Mouse (Mus musculus) stomach, embryonic 16.5 days (tissue): ENCODE data around the gene Stag3. TPM values are rescaled to one million over a fixed set of nuclear protein-coding genes. Genes with fewer than 3 reads are reported as not detected.
A peak's percentile ranks its signal among the peaks of the same experiment; 100 is the strongest.

Experiments used
- ATAC-seq: fragments of 200-750 bp; cut with Nextera tagmentation; 2 replicates; pipeline ENCODE4 v1.8.0; 2017; ENCODE audit warnings: moderate number of reproducible peaks, moderate TSS enrichment; ENCODE audit not compliant: insufficient read depth, low FRiP score
- H3K27ac ChIP-seq: fragments of 300-500 bp; sonication (generic); 2 replicates; pipeline ENCODE4 v1.5.1; 2014; ENCODE audit warnings: low read length
- H3K27me3 ChIP-seq: fragments of 300-500 bp; sonication (generic); 2 replicates; pipeline ENCODE4 v1.6.1; 2014; ENCODE audit warnings: low read length, control low read depth, mixed read lengths; ENCODE audit not compliant: control insufficient read depth, insufficient read depth
- H3K36me3 ChIP-seq: fragments of 300-500 bp; sonication (generic); 2 replicates; pipeline ENCODE4 v1.6.1; 2014; ENCODE audit warnings: low read length; ENCODE audit not compliant: control insufficient read depth, insufficient read depth
- H3K4me1 ChIP-seq: fragments of 300-500 bp; sonication (generic); 2 replicates; pipeline ENCODE4 v1.6.1; 2014; ENCODE audit warnings: low read length, control low read depth, mixed read lengths; ENCODE audit not compliant: control insufficient read depth, insufficient read depth
- H3K4me2 ChIP-seq: fragments of 300-500 bp; sonication (generic); 2 replicates; pipeline ENCODE4 v1.6.1; 2014; ENCODE audit warnings: low read depth, low read length, mixed read lengths
- H3K4me3 ChIP-seq: fragments of 300-500 bp; sonication (generic); replicated peaks from 2 replicates; pipeline ENCODE4 v1.5.1; 2014; ENCODE audit warnings: mild to moderate bottlenecking, low read length
- H3K9ac ChIP-seq: fragments of 300-500 bp; sonication (generic); 2 replicates; pipeline ENCODE4 v1.6.1; 2014; ENCODE audit warnings: low read length
- H3K9me3 ChIP-seq: fragments of 300-500 bp; sonication (generic); replicated peaks from 2 replicates; pipeline ENCODE4 v1.6.1; 2016; ENCODE audit warnings: low read length, control low read depth; ENCODE audit not compliant: control insufficient read depth
- WGBS: fragments of 180-500 bp; shearing (Covaris S2); extraction: QIAGEN DNeasy Blood & Tissue Kit; methylation state at CpG from one replicate; pipeline ENCODE4 v1.1.7; 2014; 5-methylcytosine and 5-hydroxymethylcytosine counted together
- polyA plus RNA-seq: library from polyadenylated mRNA; unstranded; fragments of >200 nt; fragmentation: Nextera tagmentation; extraction: Ambion mirVana; gene quantifications from 2 replicates; pipeline ENCODE4 v1.2.1, GENCODE M21; 2015

Gene Stag3
- polyA plus RNA-seq, 1 experiment from 2014 or later = 3.7 TPM

- under 1% methylated on average over 67 of the region's 71 CpGs for WGBS
- H3K9ac ChIP-seq = peak within 1 kb of the TSS; percentile 97
- peaks cover 17% of the 10 kb centered on the region for H3K4me1 ChIP-seq
- H3K36me3 ChIP-seq = peaks cover 8% of the 10 kb centered on the region
- ATAC-seq = peak; percentile 89
- no peaks in the 10 kb centered on the region for H3K27me3 ChIP-seq
- H3K4me3 ChIP-seq = peak within 1 kb of the TSS; percentile 91
- H3K9me3 ChIP-seq = no peaks in the 10 kb centered on the region
- H3K4me2 ChIP-seq = peak within 1 kb of the TSS; percentile 99
- H3K27ac ChIP-seq = peak within 1 kb of the TSS; percentile 68
Observed at GRCm38 (mm10) chr5:138263260-138264206, 16.5 kb upstream of the Stag3 start, which contains the start of gene BC037034. BC037034 (minus strand) TSS chr5:138264033.

- H3K4me3 ChIP-seq = peak overlapping the region; percentile 91
- ATAC-seq = no peak
- H3K27ac ChIP-seq = peak overlapping the region; percentile 68; the same call in 1 of the 2 replicates
- H3K4me2 ChIP-seq = peak overlapping the region; percentile 99
- no peaks in the 10 kb centered on the region for H3K27me3 ChIP-seq
- 5% methylated on average over 6 of the region's 6 CpGs for WGBS
- H3K36me3 ChIP-seq = peaks cover 8% of the 10 kb centered on the region
- peaks cover 17% of the 10 kb centered on the region for H3K4me1 ChIP-seq
- H3K9me3 ChIP-seq = no peaks in the 10 kb centered on the region
- H3K9ac ChIP-seq = peak overlapping the region; percentile 97
Observed at GRCm38 (mm10) chr5:138264207-138264578, 15.8 kb upstream of the Stag3 start.

- no peak for ATAC-seq
- no peaks in the 10 kb centered on the region for H3K27me3 ChIP-seq
- H3K27ac ChIP-seq = no peak overlapping the region
- H3K9ac ChIP-seq = no peak overlapping the region
- H3K4me3 ChIP-seq = no peak overlapping the region
- peaks cover 17% of the 10 kb centered on the region for H3K4me1 ChIP-seq
- H3K4me2 ChIP-seq = no peak overlapping the region
- H3K36me3 ChIP-seq = peaks cover 8% of the 10 kb centered on the region
- no peaks in the 10 kb centered on the region for H3K9me3 ChIP-seq
- 96% methylated on average over 4 of the region's 4 CpGs for WGBS
Observed at GRCm38 (mm10) chr5:138265712-138266111, 14.3 kb upstream of the Stag3 start.

- Histone ChIP-seq H3K4me2 (no peak overlapping the region), H3K9me3 (no peaks in the 10 kb centered on the region), H3K9ac (no peak overlapping the region), H3K27ac (no peak overlapping the region), H3K4me3 (no peak overlapping the region), H3K4me1 (peaks cover 19% of the 10 kb centered on the region), H3K27me3 (no peaks in the 10 kb centered on the region), H3K36me3 (no peaks in the 10 kb centered on the region)
- no peak for ATAC-seq
- WGBS = 89% methylated on average over 3 of the region's 3 CpGs
Observed at GRCm38 (mm10) chr5:138267114-138267513, 12.9 kb upstream of the Stag3 start.

- Histone ChIP-seq H3K9ac (no peak overlapping the region), H3K4me1 (peaks cover 11% of the 10 kb centered on the region), H3K27me3 (no peaks in the 10 kb centered on the region), H3K4me3 (no peak overlapping the region), H3K4me2 (no peak overlapping the region), H3K27ac (no peak overlapping the region), H3K9me3 (no peaks in the 10 kb centered on the region), H3K36me3 (no peaks in the 10 kb centered on the region)
- ATAC-seq = no peak
- 65% methylated on average over 4 of the region's 4 CpGs for WGBS
Observed at GRCm38 (mm10) chr5:138268980-138269379, 11.1 kb upstream of the Stag3 start.

GRCm38 (mm10) chr5:138271232-138271631 lies 8.8 kb upstream of the Stag3 start:
- H3K4me3 ChIP-seq = no peak overlapping the region
- H3K4me1 ChIP-seq = peaks cover 18% of the 10 kb centered on the region; the same call in 1 of the 2 replicates
- 50% methylated on average over 3 of the region's 3 CpGs for WGBS
- no peak overlapping the region for H3K27ac ChIP-seq
- H3K27me3 ChIP-seq = no peaks in the 10 kb centered on the region
- H3K4me2 ChIP-seq = no peak overlapping the region
- no peaks in the 10 kb centered on the region for H3K36me3 ChIP-seq
- no peak overlapping the region for H3K9ac ChIP-seq
- no peak for ATAC-seq
- no peaks in the 10 kb centered on the region for H3K9me3 ChIP-seq

GRCm38 (mm10) chr5:138272409-138272923 lies 7.6 kb upstream of the Stag3 start, which contains the start of gene Gal3st4:
Gal3st4 (minus strand) TSS chr5:138272840.
- Histone ChIP-seq H3K36me3 (no peaks in the 10 kb centered on the region), H3K4me2 (peak within 1 kb of the TSS; percentile 49), H3K4me3 (peak within 1 kb of the TSS; percentile 36), H3K27me3 (no peaks in the 10 kb centered on the region), H3K9ac (peak within 1 kb of the TSS; percentile 68), H3K27ac (peak within 1 kb of the TSS; percentile 73), H3K4me1 (peaks cover 19% of the 10 kb centered on the region; the same call in 1 of the 2 replicates), H3K9me3 (no peaks in the 10 kb centered on the region)
- ATAC-seq = peak; percentile 59; the same call in 1 of the 2 replicates
- 4% methylated on average over 12 of the region's 12 CpGs for WGBS

- Histone ChIP-seq H3K4me1 (peaks cover 24% of the 10 kb centered on the region; the same call in 1 of the 2 replicates), H3K27ac (no peak overlapping the region), H3K4me3 (no peak overlapping the region), H3K9ac (no peak overlapping the region), H3K36me3 (no peaks in the 10 kb centered on the region), H3K4me2 (no peak overlapping the region), H3K27me3 (no peaks in the 10 kb centered on the region), H3K9me3 (no peaks in the 10 kb centered on the region)
- no peak for ATAC-seq
- WGBS = 73% methylated on average over 8 of the region's 8 CpGs
Observed at GRCm38 (mm10) chr5:138274186-138274585, 5.9 kb upstream of the Stag3 start.
